Mouse (Mus musculus) kidney, adult 2 months (tissue): ENCODE measurements around the gene Arhgap17.

ENCODE experiments used
- CTCF ChIP-seq: fragments of 200-500 bp; conservative IDR thresholded peaks from 2 replicates; pipeline ENCODE4 v1.5.1; 2011; ENCODE audit warnings: low read depth, mild to moderate bottlenecking, control low read depth, low read length, moderate library complexity, mixed read lengths; ENCODE audit not compliant: insufficient read depth, insufficient read length
- POLR2A ChIP-seq: fragments of 200-500 bp; IDR thresholded peaks from one replicate; pipeline ENCODE4 v1.6.1; 2011; ENCODE audit warnings: low read depth, low read length, control low read depth

GRCm38 (mm10) chr7:123324105-123324504 is 45.6 kb downstream of the Arhgap17 start:
- TF ChIP-seq CTCF = no peak
- TF ChIP-seq POLR2A = no peak
